Mouse (Mus musculus) heart, embryonic 11.5 days (tissue): Measurements from ENCODE around the gene Bmpr1b. TPM values are rescaled to one million over a fixed set of nuclear protein-coding genes. Genes with fewer than 3 reads are reported as not detected.

Experiments
- ATAC-seq: fragments of 200-750 bp; cut with Nextera tagmentation; replicated peaks from 2 replicates; pipeline ENCODE4 v1.8.0; 2017; ENCODE audit warnings: moderate library complexity; ENCODE audit not compliant: insufficient number of reproducible peaks, low FRiP score, low TSS enrichment
- H3K27ac ChIP-seq: fragments of 300-500 bp; sonication (generic); 2 replicates; pipeline ENCODE4 v1.5.1; 2014; ENCODE audit warnings: mild to moderate bottlenecking, low read depth, low read length
- H3K27me3 ChIP-seq: fragments of 300-500 bp; sonication (generic); 2 replicates; pipeline ENCODE4 v1.6.1; 2014; ENCODE audit warnings: mild to moderate bottlenecking, low read length, mixed read lengths; ENCODE audit not compliant: control insufficient read depth, insufficient read depth
- H3K36me3 ChIP-seq: fragments of 300-500 bp; sonication (generic); 2 replicates; pipeline ENCODE4 v1.6.1; 2014; ENCODE audit warnings: mild to moderate bottlenecking, low read length, moderate library complexity, mixed read lengths; ENCODE audit not compliant: control insufficient read depth, insufficient read depth
- H3K4me1 ChIP-seq: fragments of 300-500 bp; sonication (generic); 2 replicates; pipeline ENCODE4 v1.6.1; 2014; ENCODE audit warnings: low read length; ENCODE audit not compliant: control insufficient read depth, insufficient read depth
- H3K4me2 ChIP-seq: fragments of 300-500 bp; sonication (generic); 2 replicates; pipeline ENCODE4 v1.6.1; 2014; ENCODE audit warnings: mild to moderate bottlenecking, moderate library complexity
- H3K4me3 ChIP-seq: fragments of 300-500 bp; sonication (generic); 2 replicates; pipeline ENCODE4 v1.5.1; 2014; ENCODE audit warnings: low read depth, low read length
- H3K9ac ChIP-seq: fragments of 300-500 bp; sonication (generic); 2 replicates; pipeline ENCODE4 v1.6.1; 2014; ENCODE audit warnings: mild to moderate bottlenecking, low read depth, low read length, moderate library complexity
- H3K9me3 ChIP-seq: fragments of 300-500 bp; sonication (generic); replicated peaks from 2 replicates; pipeline ENCODE4 v1.6.1; 2016; ENCODE audit warnings: low read length; ENCODE audit not compliant: control insufficient read depth
- WGBS: fragments of 180-500 bp; shearing (Covaris S2); extraction: QIAGEN DNeasy Blood & Tissue Kit; methylation state at CpG from one replicate; pipeline ENCODE4 v1.1.7; 2014; ENCODE audit not compliant: insufficient replicate concordance; 5-methylcytosine and 5-hydroxymethylcytosine counted together
- polyA plus RNA-seq: library from polyadenylated mRNA; unstranded; fragments of >200 nt; fragmentation: Nextera tagmentation; extraction: Ambion mirVana; gene quantifications from 2 replicates; pipeline ENCODE4 v1.2.1, GENCODE M21; 2014

Gene Bmpr1b
- polyA plus RNA-seq, 1 experiment from 2014 or later: 1.4 TPM

- no peak for ATAC-seq
- no peaks in the 10 kb centered on the region for H3K27me3 ChIP-seq
These were observed 263.2 kb downstream of the Bmpr1b start for GRCm38 (mm10) chr3:141905903-141906623.

GRCm38 (mm10) chr3:141900361-141900760, 268.9 kb downstream of the Bmpr1b start:
- Histone ChIP-seq H3K4me2 (no peak overlapping the region), H3K36me3 (no peaks in the 10 kb centered on the region), H3K9ac (no peak overlapping the region), H3K27ac (no peak overlapping the region), H3K4me1 (0 out of 2 replicates have a peak, but pooled peaks cover under 1% of the 10 kb centered on the region), H3K9me3 (no peaks in the 10 kb centered on the region), H3K27me3 (no peaks in the 10 kb centered on the region), H3K4me3 (no peak overlapping the region)
- ATAC-seq: no peak
- 80% methylated on average over 3 of the region's 3 CpGs for WGBS

More at GRCm38 (mm10) chr3:141905903-141906623, 263.2 kb downstream of the Bmpr1b start:
- Histone ChIP-seq H3K4me3 (no peak overlapping the region), H3K4me1 (no peaks in the 10 kb centered on the region), H3K27ac (no peak overlapping the region), H3K9ac (no peak overlapping the region), H3K4me2 (no peak overlapping the region), H3K9me3 (no peaks in the 10 kb centered on the region), H3K36me3 (no peaks in the 10 kb centered on the region)
- 76% methylated on average over 6 of the region's 6 CpGs for WGBS

GRCm38 (mm10) chr3:141899521-141899920, 269.7 kb downstream of the Bmpr1b start:
- Histone ChIP-seq H3K27me3 (no peaks in the 10 kb centered on the region), H3K36me3 (no peaks in the 10 kb centered on the region), H3K9ac (no peak overlapping the region), H3K9me3 (no peaks in the 10 kb centered on the region), H3K27ac (no peak overlapping the region), H3K4me3 (no peak overlapping the region), H3K4me1 (0 out of 2 replicates have a peak, but pooled peaks cover 2% of the 10 kb centered on the region), H3K4me2 (no peak overlapping the region)
- ATAC-seq: no peak
- WGBS: 82% methylated on average over 2 of the region's 2 CpGs

GRCm38 (mm10) chr3:141897698-141898097, 271.5 kb downstream of the Bmpr1b start:
- no peak for ATAC-seq
- H3K9me3 ChIP-seq: no peaks in the 10 kb centered on the region
- no peaks in the 10 kb centered on the region for H3K36me3 ChIP-seq
- H3K9ac ChIP-seq: no peak overlapping the region
- 79% methylated on average over 4 of the region's 4 CpGs for WGBS
- H3K27ac ChIP-seq: no peak overlapping the region
- H3K4me1 ChIP-seq: 0 out of 2 replicates have a peak, but pooled peaks cover 2% of the 10 kb centered on the region
- no peaks in the 10 kb centered on the region for H3K27me3 ChIP-seq
- no peak overlapping the region for H3K4me3 ChIP-seq
- H3K4me2 ChIP-seq: no peak overlapping the region

- 33% methylated on average over 4 of the region's 4 CpGs for WGBS
- no peak overlapping the region for H3K9ac ChIP-seq
- H3K9me3 ChIP-seq: no peaks in the 10 kb centered on the region
- H3K4me1 ChIP-seq: 0 out of 2 replicates have a peak, but pooled peaks cover 2% of the 10 kb centered on the region
- no peak overlapping the region for H3K4me2 ChIP-seq
- no peak overlapping the region for H3K27ac ChIP-seq
- H3K4me3 ChIP-seq: no peak overlapping the region
- H3K36me3 ChIP-seq: no peaks in the 10 kb centered on the region
- no peak for ATAC-seq
- no peaks in the 10 kb centered on the region for H3K27me3 ChIP-seq
These were observed 272.2 kb downstream of the Bmpr1b start for GRCm38 (mm10) chr3:141896870-141897554.

- Histone ChIP-seq H3K36me3 (no peaks in the 10 kb centered on the region), H3K9me3 (no peaks in the 10 kb centered on the region), H3K4me3 (no peak overlapping the region), H3K4me1 (0 out of 2 replicates have a peak, but pooled peaks cover 2% of the 10 kb centered on the region), H3K27me3 (no peaks in the 10 kb centered on the region), H3K4me2 (no peak overlapping the region), H3K27ac (no peak overlapping the region), H3K9ac (no peak overlapping the region)
- ATAC-seq: no peak
- WGBS: 44% methylated on average over 5 of the region's 5 CpGs
These were observed 274.1 kb downstream of the Bmpr1b start for GRCm38 (mm10) chr3:141895096-141895495.

GRCm38 (mm10) chr3:141890668-141891067, 278.6 kb downstream of the Bmpr1b start:
- no peaks in the 10 kb centered on the region for H3K36me3 ChIP-seq
- no peak for ATAC-seq
- no peaks in the 10 kb centered on the region for H3K27me3 ChIP-seq
- 0 out of 2 replicates have a peak, but pooled peaks cover 2% of the 10 kb centered on the region for H3K4me1 ChIP-seq
- no peaks in the 10 kb centered on the region for H3K9me3 ChIP-seq
- WGBS: 46% methylated on average over 4 of the region's 4 CpGs
- H3K9ac ChIP-seq: no peak overlapping the region
- H3K4me3 ChIP-seq: no peak overlapping the region
- H3K27ac ChIP-seq: no peak overlapping the region
- H3K4me2 ChIP-seq: no peak overlapping the region

- Histone ChIP-seq H3K4me2 (no peak overlapping the region), H3K27me3 (no peaks in the 10 kb centered on the region), H3K4me3 (no peak overlapping the region), H3K27ac (no peak overlapping the region), H3K9ac (no peak overlapping the region), H3K4me1 (no peaks in the 10 kb centered on the region), H3K9me3 (no peaks in the 10 kb centered on the region), H3K36me3 (no peaks in the 10 kb centered on the region)
- no peak for ATAC-seq
- 53% methylated on average over 4 of the region's 4 CpGs for WGBS
These were observed 281.6 kb downstream of the Bmpr1b start for GRCm38 (mm10) chr3:141887476-141888274.
